Mouse (Mus musculus) gastrocnemius, postnatal 25 days (tissue): ENCODE results near the gene Klhl22. TPM values are rescaled to one million over a fixed set of nuclear protein-coding genes. Genes with fewer than 3 reads are reported as not detected.

Experiments used
- DNase-seq: peaks from one replicate; pipeline ENCODE4 v3.0.0; 2022
- total RNA-seq, 2 experiments: library from RNA; stranded (reverse); gene quantifications; 1 replicate in 1 of 2; 2 replicates in 1 of 2; pipeline ENCODE4 v1.2.3; 2021

The Klhl22 gene
- total RNA-seq, 2 experiments from 2014 or later: 15.4 to 18.8 TPM

DNA sequence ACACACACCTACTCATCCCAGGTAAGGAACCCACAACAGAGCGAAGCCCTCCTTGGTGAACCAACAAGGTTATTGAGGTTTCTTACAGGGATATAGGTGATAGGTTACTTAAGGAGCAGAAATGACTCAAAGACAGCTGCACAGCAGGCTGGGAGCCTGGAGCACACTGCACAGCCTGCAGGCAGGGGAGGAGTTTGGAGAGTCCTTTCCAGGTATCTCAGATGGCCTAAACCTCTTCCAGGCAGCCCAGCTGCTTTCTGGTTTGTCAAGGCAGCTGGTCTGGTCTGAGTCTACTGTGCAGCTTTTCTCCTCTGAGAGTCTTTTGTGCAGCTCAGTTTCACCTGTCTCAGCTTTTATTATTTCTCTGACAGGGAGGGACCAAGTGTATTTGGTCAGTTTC is 1.7 kb upstream of the Klhl22 start:
- DNase-seq: no peak

DNA sequence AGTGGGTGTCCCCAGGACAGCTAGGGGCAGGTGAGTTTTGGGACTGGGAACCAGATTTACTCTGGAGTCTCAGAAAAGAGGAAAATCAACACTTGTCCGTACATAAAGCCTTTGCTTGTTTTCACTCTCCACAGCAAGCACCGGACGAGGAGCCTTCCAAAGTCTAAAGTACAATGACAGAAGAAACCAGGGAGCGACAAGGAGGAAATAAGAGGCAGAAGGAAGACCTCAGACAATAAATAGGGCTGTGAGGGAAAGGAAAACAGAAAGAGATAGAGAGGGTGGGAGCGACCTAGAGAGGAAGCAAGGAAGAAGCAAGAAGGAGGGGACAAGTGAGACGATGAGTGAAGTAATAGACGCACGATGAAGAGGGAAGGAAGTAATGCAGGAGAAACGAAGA is 516 bp upstream of the Klhl22 start:
- DNase-seq: no peak

DNA sequence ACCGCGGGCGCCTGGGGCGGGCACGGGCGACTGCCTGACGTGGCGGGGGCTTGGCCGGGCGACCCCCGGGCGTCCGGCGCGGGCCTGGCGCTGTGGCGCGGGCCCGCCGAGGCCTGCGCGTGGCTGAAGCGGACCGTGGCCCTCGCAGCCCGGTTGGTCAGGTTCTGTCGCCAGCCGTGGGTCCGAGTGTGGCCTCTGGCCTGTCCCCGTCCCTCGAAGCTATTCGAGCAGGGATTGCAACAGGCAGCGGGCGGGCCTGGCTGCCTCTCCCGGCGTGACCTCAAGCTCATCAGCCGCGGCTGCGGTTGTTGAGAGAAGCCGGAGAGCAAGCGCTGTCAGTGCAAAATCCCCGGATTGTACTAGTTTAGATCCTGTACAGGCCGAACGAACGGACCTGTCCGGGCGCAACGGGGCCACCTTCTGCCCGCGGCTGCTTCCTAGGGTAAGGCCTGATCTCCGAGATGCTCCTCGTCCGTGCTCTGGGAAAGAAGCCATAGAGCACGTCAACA is 449 bp downstream of the Klhl22 start:
- no peak for DNase-seq

DNA sequence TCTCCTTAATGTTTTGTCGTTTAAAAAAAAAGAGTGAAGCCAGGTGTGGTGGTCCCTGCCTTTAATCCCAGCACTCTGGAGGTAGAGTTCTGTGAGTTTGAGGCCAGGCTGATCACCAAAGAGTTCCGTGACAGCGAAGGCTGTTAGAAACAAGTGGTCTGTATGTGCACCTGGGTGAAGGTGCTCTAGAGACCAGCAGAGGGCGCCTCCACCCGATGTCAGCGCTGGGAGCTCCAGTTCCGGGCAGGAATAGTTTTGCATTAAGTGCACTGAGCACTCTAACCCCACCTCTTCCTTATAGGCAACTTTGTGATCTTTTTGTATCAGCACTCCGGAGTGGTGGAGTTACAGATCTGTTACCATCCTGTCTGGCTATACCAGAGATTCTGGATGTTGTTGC is 1.2 kb downstream of the Klhl22 start:
- DNase-seq: no peak

DNA sequence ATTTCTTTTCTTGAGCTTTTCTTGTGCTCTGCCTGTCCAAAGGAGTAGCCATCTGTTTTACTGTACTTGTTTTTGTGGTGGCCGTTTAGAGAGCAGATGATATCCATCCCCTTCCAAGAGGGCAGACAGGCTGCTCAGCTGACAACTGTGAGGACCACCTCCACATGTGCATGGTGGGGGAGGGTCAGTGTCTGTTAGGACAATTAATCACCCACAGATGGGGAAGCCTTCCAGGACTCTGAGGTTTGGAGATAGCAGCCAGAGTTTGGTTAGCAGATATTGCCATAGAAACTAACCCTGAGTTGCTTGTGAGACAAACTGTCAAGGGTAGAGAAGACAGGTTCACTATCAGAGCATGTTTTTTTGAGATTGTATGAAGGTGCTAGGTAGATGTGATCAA is 1.7 kb downstream of the Klhl22 start:
- no peak for DNase-seq

DNA sequence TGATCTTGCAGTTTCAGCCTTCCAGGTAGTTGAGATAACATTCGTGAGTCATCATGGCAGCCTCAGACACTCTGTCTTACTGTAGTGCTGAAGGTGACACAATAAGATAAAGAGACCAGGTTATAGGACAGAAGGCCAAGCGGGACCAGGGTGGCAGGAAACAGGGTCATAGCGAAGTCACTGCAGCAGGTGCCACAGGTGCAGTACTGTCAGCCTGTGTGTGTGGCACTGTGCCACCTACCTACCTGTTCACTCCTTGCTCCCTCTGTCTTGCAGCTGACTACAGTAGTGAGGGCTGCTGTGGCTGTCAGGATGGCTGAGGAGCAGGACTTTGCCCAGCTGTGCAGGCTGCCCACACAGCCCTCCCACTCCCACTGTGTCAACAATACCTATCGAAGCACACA is 4.7 kb downstream of the Klhl22 start:
- DNase-seq: no peak

DNA sequence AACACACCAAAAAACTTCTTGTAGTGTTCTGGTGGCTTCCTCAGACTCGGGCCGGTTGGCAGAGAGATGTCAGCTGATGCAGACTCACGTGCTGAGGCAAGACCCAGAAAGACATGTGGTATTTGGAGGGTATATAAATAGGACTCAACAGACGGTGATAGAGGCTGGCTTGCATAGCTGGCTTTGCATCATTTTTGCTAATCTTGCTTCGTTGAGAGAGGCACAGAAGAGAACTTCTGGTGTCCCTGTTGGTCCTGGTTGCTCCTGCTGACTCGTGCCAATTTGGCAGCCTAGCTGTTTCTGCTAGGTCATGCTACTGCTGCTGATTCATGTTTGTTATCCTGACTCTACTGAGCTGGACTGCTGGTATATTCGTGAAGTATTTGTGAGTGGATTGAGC is 9.4 kb downstream of the Klhl22 start:
- no peak for DNase-seq

DNA sequence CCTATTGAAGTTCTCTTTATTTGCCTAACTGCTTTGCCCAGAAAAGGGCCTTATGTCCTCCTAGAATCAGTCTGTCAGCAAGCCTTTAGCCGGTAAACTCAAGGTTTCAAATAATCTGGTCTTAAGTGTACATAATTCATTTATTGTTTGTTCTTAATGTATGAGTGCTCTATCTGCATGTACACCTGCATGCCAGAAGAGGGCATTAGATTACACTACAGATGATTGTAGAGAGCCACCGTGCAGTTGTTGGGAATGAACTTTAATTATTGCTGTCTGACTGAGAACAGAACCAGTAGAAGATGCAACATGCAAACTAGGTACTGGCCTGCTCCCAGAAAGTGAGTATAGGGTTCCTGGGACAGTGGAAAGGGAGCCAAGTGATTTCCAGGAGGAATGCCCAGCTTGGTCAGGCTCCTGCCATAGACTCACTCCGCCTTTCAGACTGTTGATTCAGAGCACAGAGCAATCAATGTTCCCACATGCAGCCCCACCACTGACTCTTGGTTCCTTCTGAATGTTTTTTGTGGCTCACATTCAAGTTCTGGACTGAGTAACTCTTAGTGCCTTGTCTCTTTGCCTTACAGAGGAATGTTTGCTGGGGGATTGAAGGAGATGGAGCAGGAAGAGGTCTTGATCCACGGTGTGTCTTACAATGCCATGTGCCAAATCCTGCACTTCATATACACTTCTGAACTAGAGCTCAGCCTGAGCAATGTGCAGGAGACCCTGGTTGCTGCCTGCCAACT is 11.9 kb downstream of the Klhl22 start:
- DNase-seq: no peak

DNA sequence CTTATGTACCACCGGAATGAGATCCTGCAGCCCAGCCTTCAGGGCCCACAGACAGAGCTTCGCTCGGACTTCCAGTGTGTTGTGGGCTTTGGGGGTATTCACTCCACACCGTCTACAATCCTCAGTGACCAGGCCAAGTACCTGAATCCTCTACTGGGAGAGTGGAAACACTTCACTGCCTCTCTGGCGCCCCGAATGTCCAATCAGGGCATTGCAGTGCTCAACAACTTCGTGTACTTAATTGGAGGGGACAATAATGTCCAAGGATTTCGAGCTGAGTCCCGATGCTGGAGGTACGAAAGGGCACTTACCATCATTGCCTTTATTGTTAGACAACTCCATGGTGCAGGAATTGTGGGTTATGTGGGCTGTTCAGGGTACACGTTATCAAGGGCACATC is 17.4 kb downstream of the Klhl22 start:
- DNase-seq: no peak

DNA sequence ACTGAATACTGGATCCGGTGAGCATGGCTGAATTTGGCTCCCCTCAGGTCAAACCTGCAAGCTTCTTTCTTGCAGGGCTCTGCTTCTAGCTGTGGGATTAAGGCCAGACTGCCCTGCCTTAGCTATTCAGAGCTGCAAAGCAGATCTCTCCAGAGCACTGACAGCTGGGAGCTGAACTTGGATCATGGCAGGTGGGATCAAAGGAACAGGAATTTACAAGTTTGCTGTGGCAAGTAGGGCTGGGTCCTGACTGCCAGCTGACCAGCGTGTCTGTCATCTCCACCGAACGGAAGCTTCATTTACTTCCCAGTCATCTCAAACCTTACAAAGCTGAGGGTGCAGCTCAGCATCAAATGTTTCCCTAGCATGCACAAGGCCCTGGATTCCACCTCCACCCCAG is 18.8 kb downstream of the Klhl22 start:
- no peak for DNase-seq

DNA sequence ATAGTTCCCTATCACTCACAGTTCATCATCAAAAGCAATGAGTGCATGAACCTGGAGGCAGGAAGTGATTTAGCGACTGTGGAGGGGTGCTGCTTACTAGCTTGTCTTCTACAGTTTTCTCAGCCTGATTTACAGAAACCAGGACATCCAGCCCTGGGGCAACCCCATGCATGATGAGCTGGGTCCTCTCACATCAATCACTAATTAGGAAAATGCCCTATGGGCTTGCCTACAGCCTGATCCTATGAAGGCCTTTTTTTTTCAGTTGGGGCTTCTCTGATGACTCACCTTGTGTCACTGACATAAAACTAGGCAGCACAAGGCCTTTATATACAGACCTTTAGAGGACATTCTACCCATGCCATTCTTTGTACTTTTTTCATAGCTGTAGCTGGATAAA is 20.3 kb downstream of the Klhl22 start:
- DNase-seq: no peak

DNA sequence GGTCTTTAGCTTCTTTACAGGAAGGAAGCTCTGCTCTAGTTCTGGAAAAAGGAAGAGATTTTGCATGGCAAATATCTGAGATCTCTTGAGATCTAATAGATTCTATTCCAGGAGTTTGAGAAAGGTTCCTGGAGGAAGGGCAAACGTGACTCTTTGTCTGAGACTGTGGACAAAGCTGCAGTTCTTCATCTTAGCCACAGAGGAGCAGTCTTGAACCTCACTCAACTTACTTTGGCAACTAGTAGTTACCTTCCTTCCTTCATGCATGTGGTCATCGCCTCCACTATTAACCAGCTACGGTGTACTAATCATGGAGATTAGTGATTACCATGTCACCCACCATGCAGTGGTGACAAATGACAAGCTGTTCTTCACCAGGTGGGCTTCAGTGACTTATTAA is 25.9 kb downstream of the Klhl22 start:
- no peak for DNase-seq

DNA sequence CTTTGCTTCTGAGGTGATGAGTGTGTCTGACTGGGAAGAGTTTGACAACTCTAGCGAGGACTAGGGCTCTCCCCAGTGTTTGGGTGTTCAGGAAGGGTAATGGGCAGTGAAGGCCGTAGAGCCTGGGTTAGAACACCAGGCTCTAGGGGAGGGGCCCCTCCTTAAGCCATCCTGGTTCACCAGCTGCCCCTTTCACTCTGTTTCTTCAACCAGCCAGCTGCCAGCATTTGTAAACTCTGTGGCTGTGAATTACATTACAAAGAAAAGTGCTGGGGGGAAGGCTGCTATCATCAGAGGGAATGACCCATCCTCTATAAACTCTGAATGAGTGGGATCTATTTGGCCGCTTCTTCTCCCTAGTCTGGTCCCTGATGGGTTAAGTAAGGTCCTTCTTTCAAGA is 33.3 kb downstream of the Klhl22 start:
- no peak for DNase-seq

DNA sequence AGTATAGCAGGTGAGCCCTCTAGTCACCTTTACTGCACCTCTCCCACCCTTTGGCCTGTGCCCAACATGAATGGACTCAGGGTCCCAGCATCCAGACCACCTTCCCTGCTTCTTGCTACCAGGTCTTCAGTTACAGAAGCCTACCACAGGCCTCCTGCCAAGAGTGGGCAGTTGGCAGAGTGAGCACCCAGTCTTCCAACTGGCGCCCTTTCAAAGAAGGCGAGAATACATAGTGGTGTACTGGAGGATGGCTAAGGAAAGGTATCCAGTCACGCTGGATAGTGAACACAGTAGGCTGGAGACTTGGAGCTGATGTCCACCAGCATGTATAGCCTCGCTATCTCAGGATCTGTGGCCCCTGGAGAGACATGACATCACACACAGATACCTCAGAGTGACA is 34.6 kb downstream of the Klhl22 start:
- no peak for DNase-seq

DNA sequence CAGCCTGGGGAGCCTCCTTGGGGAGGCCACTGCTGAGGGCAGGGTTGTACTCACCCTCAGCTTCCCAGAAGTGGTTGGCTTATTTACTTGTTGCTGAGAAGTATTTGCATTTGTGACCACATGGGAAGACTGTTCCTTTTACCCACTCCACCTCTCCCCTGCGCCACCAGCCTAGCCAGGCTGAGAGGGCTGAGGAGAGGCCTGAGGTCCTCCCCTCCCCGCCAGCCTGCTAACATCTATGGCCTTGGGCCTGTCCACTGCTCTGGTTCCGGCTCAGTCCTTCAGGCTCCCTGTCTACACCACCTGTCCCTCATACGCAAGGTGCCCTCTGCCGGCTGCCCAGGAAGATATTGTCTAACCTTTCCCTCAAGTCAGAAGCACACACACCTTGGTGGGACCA is 36.2 kb downstream of the Klhl22 start:
- DNase-seq: no peak

DNA sequence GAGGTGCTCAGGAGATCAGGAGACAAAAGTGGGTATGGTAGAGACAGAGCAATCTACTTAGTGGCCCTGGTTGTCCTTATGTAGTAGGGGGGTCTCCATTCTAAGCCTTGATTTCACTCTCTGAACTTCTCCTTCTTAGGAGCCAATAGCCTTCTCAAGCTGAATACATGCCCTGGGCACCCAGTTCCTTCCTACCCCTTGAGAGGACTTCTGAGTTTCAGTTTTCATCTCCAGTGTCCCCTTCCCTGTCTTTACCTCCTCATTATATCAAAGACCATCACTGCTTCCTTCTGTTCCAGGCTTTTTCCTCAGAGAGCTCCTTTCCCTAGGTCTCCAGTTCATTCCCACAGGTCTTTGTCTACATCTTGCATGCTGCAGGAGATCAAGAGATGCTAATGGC is 37.1 kb downstream of the Klhl22 start:
- DNase-seq: no peak

DNA sequence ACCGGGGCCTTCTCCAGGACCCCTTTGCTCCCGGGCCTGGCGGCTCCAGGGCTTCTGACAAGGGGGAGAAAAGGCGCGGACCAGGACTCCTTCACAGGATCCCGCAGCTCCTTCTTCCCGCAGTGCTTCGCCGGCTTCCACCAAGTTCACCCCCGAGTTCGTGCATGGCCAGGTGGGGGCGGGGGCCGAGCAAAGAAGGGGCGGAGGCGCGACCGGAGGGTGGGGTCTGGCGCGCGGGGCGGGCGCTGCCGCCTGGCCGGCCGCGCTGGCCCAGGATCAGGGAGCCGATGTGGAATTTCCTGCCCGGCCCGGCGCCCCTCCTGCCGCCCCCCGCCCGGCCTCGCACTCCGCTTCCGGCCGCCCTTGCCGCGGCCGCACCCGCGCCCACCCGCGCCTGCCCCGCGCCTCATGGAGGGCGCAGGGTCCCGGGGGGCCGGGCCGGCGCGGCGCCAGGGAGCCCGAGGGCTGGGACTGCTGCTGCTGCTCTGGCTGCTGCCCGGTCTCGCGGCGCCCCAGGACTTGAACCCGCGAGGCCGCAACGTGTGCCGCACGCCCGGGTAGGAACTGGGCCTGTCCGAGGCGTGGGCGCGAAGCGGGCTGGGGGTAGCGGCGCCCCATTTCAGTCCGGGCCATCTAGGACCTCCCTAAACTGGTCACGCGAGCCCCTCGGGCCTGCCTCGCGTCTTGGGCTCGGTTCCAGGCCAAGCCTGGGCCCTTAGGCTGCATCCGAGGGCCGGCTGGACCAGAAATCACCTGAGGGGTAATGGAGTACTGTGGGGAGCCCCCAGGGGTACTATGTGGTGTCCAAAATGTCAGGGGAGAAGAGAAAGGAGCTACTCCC is 37.8 kb downstream of the Klhl22 start, which contains the start of gene Scarf2:
Scarf2 (plus strand) TSS at position 312 of the 841 bp plus-strand sequence.
- peak; percentile 72 for DNase-seq

DNA sequence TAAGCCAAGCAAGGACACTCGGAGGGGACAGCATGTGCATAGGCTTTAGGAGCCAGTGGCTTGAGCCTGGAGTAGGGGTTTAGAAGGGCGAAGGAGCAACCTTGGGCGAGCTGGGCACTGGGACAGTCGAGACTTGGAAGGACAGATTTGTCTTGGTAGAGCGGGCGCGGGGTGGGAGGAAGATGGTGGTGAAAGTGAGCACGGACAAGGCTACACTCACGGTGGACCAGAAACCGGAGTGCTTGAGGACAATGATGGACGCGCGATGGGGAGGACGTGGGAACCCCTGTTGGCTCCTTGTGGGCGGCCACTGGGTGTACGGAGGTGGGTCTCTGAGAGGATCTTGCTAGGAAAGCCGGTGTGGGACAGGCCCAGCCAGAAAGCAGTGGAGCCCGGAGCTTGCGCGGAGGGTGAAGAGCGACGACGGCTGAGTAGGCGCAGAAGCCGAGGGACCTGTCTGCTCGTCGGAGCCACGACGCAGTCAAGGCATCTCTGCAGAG is 38.4 kb downstream of the Klhl22 start:
- no peak for DNase-seq

DNA sequence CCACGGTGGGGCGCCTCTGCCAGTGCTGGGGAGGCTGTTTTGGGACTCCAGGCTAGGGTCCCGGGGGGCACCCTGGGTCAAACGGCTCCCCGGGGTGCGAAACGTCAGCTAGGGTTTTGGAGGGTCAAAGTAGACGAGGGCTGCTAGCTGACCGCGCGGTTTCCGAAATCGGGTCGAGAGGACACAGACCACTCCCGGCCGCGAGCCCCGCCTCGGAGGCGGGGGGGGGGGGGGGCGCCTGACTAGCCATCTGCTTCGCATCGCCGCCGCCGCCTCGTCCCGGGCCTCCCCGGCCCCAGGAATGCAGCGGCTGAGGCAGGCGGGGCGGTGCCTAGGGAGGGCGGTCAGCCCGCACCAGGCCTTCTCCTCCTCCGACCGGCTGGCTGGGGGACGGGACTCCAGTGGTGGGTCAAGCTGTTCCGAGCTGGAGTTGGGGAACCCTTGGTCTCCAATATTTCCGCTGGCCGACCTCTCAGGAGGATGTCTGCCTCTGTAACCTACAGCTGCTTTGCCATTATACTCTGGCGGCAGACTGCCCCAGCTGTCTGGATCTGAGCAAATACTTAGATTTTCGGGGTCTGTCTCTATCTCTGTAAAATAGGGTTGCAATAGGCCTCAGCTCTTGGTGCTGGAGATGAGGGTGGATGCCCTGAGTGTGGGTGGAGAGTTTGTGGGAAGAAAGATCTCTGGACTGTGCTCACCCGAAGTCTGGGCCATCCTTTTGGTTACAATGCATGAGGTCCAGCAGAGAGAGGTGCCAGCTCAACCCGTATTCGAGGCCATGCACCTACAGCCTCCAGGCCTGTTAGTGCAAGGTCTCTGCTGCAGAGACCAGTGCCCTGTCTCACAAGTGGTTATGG is 39.1 kb downstream of the Klhl22 start:
- peak; percentile 73 for DNase-seq

DNA sequence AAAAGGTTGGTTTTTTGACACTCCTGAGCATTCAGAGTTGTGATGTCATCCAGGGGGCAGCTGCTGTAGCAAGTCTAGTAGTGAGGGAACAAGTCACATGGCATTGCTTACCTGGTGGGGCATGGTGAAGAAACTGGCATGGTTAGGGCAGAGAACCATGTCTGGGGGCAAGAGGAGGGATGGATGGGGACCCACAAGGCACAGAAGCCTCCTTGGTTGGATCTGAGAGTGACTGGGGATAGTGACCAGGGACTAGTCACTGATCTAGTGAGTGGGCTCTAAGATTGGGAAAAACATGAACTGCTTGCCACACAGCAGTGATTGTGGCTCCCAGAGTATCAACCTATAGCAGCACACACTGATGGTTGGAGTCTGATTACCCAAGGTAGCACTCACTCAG is 40.2 kb downstream of the Klhl22 start:
- no peak for DNase-seq

DNA sequence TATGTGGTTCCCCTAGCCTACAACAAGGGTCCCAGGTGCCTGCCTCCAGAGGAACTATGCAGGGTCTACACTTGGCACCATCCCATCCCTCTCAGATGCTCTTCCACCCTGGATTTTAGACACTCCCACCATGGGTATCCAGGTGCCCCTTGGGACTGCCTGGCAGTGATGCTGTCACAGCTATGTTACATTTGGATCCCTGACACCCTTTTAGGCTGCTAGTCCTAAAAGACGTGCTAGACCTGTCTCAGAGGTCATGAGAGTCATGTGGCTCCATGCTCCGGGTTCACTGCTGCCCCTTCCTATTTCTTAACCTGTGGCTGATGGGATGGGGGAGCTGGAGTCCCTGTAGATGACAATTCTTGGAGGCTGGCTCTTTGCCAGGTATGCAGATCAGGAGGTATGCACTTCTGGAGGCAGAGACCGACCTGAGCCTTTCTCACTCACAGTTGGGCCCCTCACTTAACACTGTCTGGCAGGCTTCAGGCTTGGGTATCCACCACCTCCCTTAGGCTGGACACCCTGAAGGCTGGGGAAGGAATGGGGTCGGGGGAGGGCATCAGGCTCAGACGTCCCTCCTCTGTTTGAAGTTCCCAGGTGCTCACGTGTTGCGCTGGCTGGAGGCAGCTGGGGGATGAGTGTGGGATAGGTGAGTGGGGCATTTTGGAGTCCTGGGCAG is 42.5 kb downstream of the Klhl22 start:
- DNase-seq: no peak

DNA sequence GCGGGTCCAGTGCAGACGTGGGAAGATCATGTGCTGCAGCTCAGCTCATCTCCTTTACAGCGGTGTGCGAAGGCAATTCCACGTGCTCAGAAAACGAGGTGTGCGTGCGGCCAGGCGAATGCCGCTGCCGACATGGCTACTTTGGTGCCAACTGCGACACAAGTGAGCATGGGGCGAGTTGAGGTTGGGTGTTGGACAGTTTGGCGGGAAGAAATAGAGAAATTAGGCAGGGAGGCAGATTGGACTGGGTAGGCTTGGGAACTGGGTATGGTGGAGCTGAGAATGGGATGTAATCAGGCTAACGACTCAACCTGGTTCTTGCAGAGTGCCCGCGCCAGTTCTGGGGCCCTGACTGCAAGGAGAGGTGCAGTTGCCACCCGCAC is 43.0 kb downstream of the Klhl22 start:
- no peak for DNase-seq
